Mouse (Mus musculus) midbrain, embryonic 16.5 days (tissue): ENCODE results near the gene Osbpl3. TPM values are rescaled to one million over a fixed set of nuclear protein-coding genes. Genes with fewer than 3 reads are reported as not detected.
"Not testable (repeated sequence)": the region's sequence is repeated elsewhere in the genome, so short reads cannot be mapped to it uniquely, and the experiment has no call there.

Source experiments
- ATAC-seq: fragments of 200-750 bp; cut with Nextera tagmentation; 2 replicates; pipeline ENCODE4 v1.8.0; 2017; ENCODE audit warnings: moderate TSS enrichment
- H3K27ac ChIP-seq: fragments of 300-500 bp; sonication (generic); 2 replicates; pipeline ENCODE4 v1.5.1; 2014; ENCODE audit warnings: mild to moderate bottlenecking, low read length, mixed read lengths
- H3K27me3 ChIP-seq: fragments of 300-500 bp; sonication (generic); 2 replicates; pipeline ENCODE4 v1.6.1; 2014; ENCODE audit warnings: low read depth, low read length, mixed read lengths; ENCODE audit not compliant: control insufficient read depth, insufficient read depth
- H3K36me3 ChIP-seq: fragments of 300-500 bp; sonication (generic); 2 replicates; pipeline ENCODE4 v1.6.1; 2014; ENCODE audit warnings: mild to moderate bottlenecking, low read length, moderate library complexity, mixed read lengths; ENCODE audit not compliant: control insufficient read depth, insufficient read depth
- H3K4me1 ChIP-seq: fragments of 300-500 bp; sonication (generic); 2 replicates; pipeline ENCODE4 v1.6.1; 2014; ENCODE audit warnings: mild to moderate bottlenecking, low read length, mixed read lengths; ENCODE audit not compliant: control insufficient read depth, insufficient read depth
- H3K4me2 ChIP-seq: fragments of 300-500 bp; sonication (generic); 2 replicates; pipeline ENCODE4 v1.6.1; 2014; ENCODE audit warnings: mild to moderate bottlenecking, low read length, mixed read lengths
- H3K4me3 ChIP-seq: fragments of 300-500 bp; sonication (generic); 2 replicates; pipeline ENCODE4 v1.5.1; 2014; ENCODE audit warnings: low read depth, mild to moderate bottlenecking, low read length, moderate library complexity, mixed read lengths
- H3K9ac ChIP-seq: fragments of 300-500 bp; sonication (generic); 2 replicates; pipeline ENCODE4 v1.6.1; 2014; ENCODE audit warnings: low read depth, low read length, mixed read lengths
- H3K9me3 ChIP-seq: fragments of 300-500 bp; sonication (generic); replicated peaks from 2 replicates; pipeline ENCODE4 v1.6.1; 2014; ENCODE audit warnings: mild to moderate bottlenecking, low read length, mixed read lengths; ENCODE audit not compliant: control insufficient read depth, poor library complexity, severe bottlenecking
- WGBS: fragments of 180-500 bp; shearing (Covaris S2); extraction: QIAGEN DNeasy Blood & Tissue Kit; methylation state at CpG from one replicate; pipeline ENCODE4 v1.1.7; 2014; 5-methylcytosine and 5-hydroxymethylcytosine counted together
- polyA plus RNA-seq: library from polyadenylated mRNA; unstranded; fragments of >200 nt; fragmentation: Nextera tagmentation; extraction: Ambion mirVana; gene quantifications from 2 replicates; pipeline ENCODE4 v1.2.1, GENCODE M21; 2015

Osbpl3 gene
- polyA plus RNA-seq, 1 experiment from 2014 or later, result 6.0 TPM

DNA sequence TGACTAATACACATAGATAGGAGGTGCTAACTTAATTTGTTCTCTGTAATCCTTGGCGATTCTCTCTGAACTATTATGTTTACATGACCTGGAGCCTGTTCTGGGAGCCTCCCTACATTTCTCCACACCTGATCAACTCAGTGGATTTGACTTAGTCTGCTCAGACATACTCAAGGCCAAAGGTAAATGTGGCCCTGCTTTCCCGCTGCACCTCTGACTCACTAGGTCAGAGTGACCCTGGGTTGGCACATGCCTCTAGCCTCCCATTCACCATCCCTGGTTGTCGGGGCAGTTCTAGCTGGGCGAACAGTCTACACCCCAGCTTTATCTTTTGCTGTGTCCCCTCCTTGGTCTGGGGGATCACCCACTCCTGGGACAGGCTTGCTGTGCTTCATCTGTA, 17.1 kb downstream of the Osbpl3 start:
- H3K27ac ChIP-seq, H3K27me3 ChIP-seq, H3K9me3 ChIP-seq, H3K36me3 ChIP-seq, ATAC-seq, H3K9ac ChIP-seq, H3K4me2 ChIP-seq, H3K4me3 ChIP-seq, H3K4me1 ChIP-seq: not testable (repeated sequence)
- whole genome bisulfite sequencing, result 94% methylated on average over 4 of the region's 4 CpGs

DNA sequence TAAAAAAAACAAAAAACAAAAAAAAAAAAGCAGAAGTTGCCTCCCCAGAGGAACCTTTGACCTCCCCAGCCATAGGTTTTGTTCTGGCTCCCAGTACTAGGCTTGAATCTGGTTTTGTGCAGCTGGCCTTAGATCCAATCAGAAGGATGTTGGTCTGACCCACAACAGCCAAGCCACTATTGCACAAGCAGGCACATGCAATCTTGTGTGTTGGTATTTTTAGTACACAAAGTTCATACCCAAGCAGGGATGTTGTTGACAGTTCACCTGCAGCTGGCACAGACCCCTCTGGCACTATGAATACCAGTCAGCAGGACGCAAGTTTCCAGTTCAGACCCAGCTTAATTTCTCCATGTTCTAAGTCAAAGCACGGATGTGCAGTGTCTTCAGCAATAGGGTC, 18.2 kb downstream of the Osbpl3 start:
- no peaks in the 10 kb centered on the region for H3K9me3 ChIP-seq
- ATAC-seq, result no peak
- no peak overlapping the region for H3K4me2 ChIP-seq
- H3K4me3 ChIP-seq, result no peak overlapping the region
- H3K4me1 ChIP-seq, result no peaks in the 10 kb centered on the region; the same call in 1 of the 2 replicates
- no peak overlapping the region for H3K27ac ChIP-seq
- H3K9ac ChIP-seq, result no peak overlapping the region
- no peaks in the 10 kb centered on the region for H3K27me3 ChIP-seq
- no peaks in the 10 kb centered on the region for H3K36me3 ChIP-seq
- 95% methylated on average over 2 of the region's 2 CpGs for WGBS

DNA sequence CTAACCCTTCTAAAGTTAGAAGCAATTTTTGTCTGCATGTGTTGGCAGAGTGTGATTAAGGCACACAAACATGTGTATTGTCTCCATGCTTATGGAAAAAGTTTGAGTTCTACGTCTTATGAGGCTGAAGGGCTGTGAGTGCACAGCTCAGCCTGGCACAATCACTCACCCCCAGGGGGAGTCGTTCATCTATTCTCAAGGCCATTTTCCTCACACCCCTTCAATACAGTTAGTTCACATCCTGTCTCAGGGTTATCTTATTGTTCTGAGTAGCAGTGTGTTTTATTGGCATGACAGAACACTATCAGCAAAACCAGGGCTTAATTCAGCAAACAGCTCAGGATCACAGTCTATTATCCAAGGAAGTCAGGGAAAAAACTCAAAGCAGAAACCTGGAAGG, 19.3 kb downstream of the Osbpl3 start:
- Histone ChIP-seq H3K9ac (no peak overlapping the region), H3K4me1 (no peaks in the 10 kb centered on the region; the same call in 1 of the 2 replicates), H3K36me3 (no peaks in the 10 kb centered on the region), H3K27me3 (no peaks in the 10 kb centered on the region), H3K4me3 (no peak overlapping the region), H3K4me2 (no peak overlapping the region), H3K27ac (no peak overlapping the region), H3K9me3 (no peaks in the 10 kb centered on the region)
- 76% methylated on average over 2 of the region's 2 CpGs for WGBS
- ATAC-seq, result no peak

DNA sequence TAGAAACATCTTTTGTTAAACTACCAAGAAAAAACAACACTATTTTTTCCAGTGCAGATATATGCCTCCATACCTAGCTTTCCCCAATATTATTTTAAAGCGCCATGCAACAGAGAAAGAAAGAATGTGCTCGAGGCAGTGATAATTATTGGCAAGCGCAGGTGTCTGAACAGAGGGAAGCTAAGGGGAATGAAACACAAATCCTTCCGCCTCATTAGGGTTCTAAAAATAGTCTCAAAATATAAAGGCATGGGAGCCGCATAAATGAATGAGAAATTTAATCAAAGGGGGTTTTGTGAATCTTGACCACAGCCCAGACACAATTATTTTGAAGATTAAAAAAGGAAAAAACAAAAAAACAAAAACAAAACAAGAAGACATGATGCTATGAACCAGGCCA, 23.5 kb downstream of the Osbpl3 start:
- no peak for ATAC-seq
- no peaks in the 10 kb centered on the region for H3K36me3 ChIP-seq
- H3K27me3 ChIP-seq, result no peaks in the 10 kb centered on the region
- 32% methylated on average over 5 of the region's 5 CpGs for WGBS
- H3K4me1 ChIP-seq, result no peaks in the 10 kb centered on the region; the same call in 1 of the 2 replicates
- H3K9ac ChIP-seq, result no peak overlapping the region
- H3K4me3 ChIP-seq, result no peak overlapping the region
- H3K27ac ChIP-seq, result no peak overlapping the region
- H3K9me3 ChIP-seq, result no peaks in the 10 kb centered on the region
- H3K4me2 ChIP-seq, result no peak overlapping the region

DNA sequence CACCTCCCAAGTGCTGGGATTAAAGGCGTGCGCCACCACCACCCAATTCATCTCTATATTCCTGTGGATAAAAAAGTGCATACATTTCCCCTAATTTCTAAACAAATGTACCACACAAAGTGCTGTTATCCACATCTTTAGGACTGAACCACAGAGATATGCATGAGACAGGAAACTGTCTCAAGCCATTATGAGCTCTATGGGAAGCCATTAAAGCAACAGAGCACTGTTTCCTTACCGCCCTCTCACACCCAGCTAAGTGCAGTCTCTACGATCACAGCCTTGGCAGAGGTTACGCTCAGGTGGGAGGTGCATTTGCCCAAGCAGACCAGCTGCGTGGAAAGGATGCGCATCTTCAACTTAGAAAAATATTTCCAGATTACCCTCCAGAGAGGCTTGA, 26.7 kb downstream of the Osbpl3 start:
- no peak overlapping the region for H3K4me3 ChIP-seq
- H3K4me2 ChIP-seq, result no peak overlapping the region
- no peaks in the 10 kb centered on the region for H3K9me3 ChIP-seq
- ATAC-seq, result no peak
- WGBS, result 94% methylated on average over 7 of the region's 7 CpGs
- H3K36me3 ChIP-seq, result no peaks in the 10 kb centered on the region
- no peaks in the 10 kb centered on the region for H3K27me3 ChIP-seq
- H3K27ac ChIP-seq, result no peak overlapping the region
- H3K4me1 ChIP-seq, result no peaks in the 10 kb centered on the region; the same call in 1 of the 2 replicates
- no peak overlapping the region for H3K9ac ChIP-seq

DNA sequence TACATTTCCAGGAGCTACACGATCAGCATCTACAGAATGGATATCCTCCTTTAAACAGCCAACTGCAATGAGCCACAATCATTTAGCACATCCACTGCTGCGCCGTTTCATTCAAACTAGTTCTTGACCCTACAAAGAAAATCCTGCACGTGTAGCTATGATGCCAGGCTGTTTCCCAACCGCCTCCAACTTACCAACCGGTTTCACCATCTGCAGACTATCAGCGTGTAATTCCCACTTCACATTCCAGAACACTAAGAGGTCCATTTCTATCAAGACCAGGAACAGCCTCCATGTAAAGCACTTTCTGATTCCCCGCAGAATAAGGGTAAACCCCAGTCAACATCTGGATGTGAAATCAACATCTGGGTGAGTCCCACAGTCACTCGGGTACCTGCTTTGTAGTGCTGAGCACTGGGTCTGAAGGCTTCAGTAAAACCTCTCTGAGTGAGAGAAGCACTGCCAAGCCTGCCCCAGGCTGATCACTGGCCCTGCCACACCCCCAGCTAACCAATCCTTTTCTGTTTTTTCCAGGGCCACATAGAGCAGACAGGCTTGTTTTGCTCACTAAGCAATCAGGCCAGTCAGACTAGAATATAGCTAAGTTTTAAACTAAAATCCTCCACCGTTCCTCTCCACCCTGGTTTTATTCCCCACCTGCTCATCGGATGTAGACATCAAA, 28.8 kb downstream of the Osbpl3 start:
- Histone ChIP-seq H3K27me3 (no peaks in the 10 kb centered on the region), H3K9me3 (no peaks in the 10 kb centered on the region), H3K4me1 (no peaks in the 10 kb centered on the region), H3K4me2 (no peak overlapping the region), H3K9ac (no peak overlapping the region), H3K27ac (no peak overlapping the region), H3K4me3 (no peak overlapping the region), H3K36me3 (no peaks in the 10 kb centered on the region)
- ATAC-seq, result no peak
- WGBS, result 93% methylated on average over 11 of the region's 11 CpGs

DNA sequence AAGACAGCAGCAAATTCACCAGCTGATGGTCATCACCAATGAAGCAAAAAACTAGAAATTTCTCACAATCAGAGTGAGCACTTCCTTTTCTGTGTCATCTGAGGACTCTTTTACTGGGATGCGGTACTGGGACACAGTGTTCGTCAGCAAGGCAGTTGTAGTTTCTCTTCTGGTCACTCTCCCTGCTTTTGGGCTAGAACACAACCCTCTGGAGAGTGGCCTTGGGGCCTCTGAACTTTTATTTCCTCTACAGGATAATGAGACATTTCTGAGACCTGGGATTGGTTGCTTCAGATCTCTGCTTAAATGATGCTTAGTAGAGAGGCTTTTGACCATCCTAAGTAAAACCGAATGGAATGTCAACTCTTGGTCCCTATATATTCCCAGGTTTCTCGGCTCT, 29.4 kb downstream of the Osbpl3 start:
- Histone ChIP-seq H3K9me3 (no peaks in the 10 kb centered on the region), H3K4me1 (no peaks in the 10 kb centered on the region), H3K27me3 (no peaks in the 10 kb centered on the region), H3K4me2 (no peak overlapping the region), H3K27ac (no peak overlapping the region), H3K9ac (no peak overlapping the region), H3K4me3 (no peak overlapping the region), H3K36me3 (no peaks in the 10 kb centered on the region)
- whole genome bisulfite sequencing, result 93% methylated on average over 4 of the region's 4 CpGs
- ATAC-seq, result no peak

DNA sequence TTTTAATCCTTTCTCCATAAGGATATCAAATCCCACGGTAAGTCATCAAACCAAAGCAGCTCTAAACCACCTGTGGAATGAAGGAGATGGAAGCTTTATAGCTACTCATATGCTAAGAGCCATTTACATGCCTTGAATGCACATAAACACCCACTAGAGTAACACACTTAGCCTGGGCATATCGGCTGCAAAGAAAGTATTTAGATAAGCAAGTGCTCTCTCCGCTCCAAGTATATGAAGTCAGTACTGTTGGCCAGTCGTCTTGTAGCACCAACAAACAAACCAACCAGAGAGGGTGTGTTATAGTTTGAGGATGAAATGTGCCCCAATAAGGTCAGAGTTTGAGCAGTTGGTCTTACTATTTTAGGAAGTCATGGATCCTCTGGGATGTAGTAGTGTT, 31.7 kb downstream of the Osbpl3 start:
- no peaks in the 10 kb centered on the region for H3K27me3 ChIP-seq
- ATAC-seq, result no peak
- H3K4me1 ChIP-seq, result no peaks in the 10 kb centered on the region
- H3K36me3 ChIP-seq, result no peaks in the 10 kb centered on the region
- no peaks in the 10 kb centered on the region for H3K9me3 ChIP-seq
- WGBS, result 88% methylated on average over 4 of the region's 4 CpGs
- H3K4me3 ChIP-seq, result no peak overlapping the region
- H3K9ac ChIP-seq, result no peak overlapping the region
- H3K27ac ChIP-seq, result no peak overlapping the region
- H3K4me2 ChIP-seq, result no peak overlapping the region

DNA sequence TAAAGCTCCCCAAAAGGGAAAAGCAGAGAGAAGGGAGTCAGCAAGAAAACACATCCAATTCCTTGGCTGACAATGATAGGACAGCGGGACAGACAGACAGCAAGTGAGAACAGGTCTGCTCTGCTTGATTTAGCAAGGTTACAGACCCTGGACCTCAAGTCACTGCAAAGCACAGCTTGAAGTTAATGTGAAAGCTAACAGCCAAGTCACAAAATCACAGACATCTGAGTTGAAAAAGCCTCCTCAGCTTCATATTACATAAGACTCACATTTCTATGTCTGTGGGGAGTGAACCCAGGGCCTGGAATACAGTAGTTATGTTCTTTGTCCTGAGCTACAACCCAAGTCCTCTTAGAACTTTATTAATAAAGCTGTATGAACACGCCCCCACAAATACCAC, 35.6 kb downstream of the Osbpl3 start:
- ATAC-seq, result no peak
- no peak overlapping the region for H3K27ac ChIP-seq
- H3K4me2 ChIP-seq, result no peak overlapping the region
- H3K9me3 ChIP-seq, result no peaks in the 10 kb centered on the region
- no peaks in the 10 kb centered on the region for H3K4me1 ChIP-seq
- no peak overlapping the region for H3K9ac ChIP-seq
- H3K36me3 ChIP-seq, result no peaks in the 10 kb centered on the region
- H3K27me3 ChIP-seq, result no peaks in the 10 kb centered on the region
- 81% methylated on average over 2 of the region's 2 CpGs for WGBS
- H3K4me3 ChIP-seq, result no peak overlapping the region
